Mouse (Mus musculus): ENCODE data around the gene Fam83d.
"Not testable (repeated sequence)": the region's sequence is repeated elsewhere in the genome, so short reads cannot be mapped to it uniquely, and the experiment has no call there.

The Fam83d gene

GRCm38 (mm10) chr2:158767742-158768339 is at the start of gene Fam83d:
Gene Fam83d, plus strand, starts transcription at chr2:158768093.
- peak; percentile 97 for DNase-seq (ENCODE audit: low read depth, low spot score)

- no peak for DNase-seq (ENCODE audit: low read depth, low spot score)
Observed at GRCm38 (mm10) chr2:158718816-158719549, 48.9 kb upstream of the Fam83d start.

- no peak for DNase-seq (ENCODE audit: low read depth, low spot score)
Observed at GRCm38 (mm10) chr2:158720715-158721370, 47.0 kb upstream of the Fam83d start.

DNA sequence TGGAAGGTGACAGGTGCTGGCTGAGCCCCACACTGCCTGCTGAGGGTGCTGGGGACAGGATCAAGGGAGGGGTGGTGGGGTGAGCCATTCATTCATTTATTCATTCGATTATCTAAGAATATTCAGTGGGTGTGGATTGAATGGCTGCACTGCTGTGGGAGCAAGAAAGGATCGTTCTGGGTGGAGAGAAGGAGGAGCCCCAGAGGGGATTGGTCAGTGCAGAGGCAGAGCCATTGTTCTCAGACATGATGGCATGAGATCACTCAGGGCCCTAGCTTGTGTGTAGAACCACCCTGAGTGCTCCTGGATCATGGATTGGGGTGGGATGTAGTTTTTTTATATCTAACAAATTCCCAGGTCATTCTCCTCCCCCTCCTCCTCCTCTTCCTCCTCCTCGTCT is 46.4 kb upstream of the Fam83d start:
- no peak for DNase-seq (ENCODE audit: low read depth, low spot score)

DNA sequence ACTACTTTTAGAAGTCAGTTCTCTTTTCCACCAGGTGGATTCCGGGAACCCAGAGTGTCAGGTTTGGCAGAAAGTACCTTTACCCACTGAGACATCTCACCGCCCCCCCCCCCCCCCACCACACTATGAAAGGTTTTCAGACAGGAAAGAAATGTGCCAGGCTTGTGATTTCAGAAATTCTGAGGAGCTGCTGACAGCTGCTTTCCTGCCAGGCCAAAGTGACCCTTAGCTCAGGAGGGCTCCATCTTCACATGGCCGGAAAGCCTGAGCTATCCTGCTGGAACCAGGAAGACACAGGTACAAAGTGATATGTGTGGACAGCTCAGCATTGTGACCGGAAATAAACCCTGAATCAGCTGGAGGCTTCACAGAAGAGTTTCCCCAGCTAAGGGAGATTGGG is 45.8 kb upstream of the Fam83d start:
- DNase-seq (ENCODE audit: low read depth, low spot score): no peak

- DNase-seq (ENCODE audit: low read depth, low spot score): no peak
Observed at GRCm38 (mm10) chr2:158722991-158723551, 44.8 kb upstream of the Fam83d start.

DNA sequence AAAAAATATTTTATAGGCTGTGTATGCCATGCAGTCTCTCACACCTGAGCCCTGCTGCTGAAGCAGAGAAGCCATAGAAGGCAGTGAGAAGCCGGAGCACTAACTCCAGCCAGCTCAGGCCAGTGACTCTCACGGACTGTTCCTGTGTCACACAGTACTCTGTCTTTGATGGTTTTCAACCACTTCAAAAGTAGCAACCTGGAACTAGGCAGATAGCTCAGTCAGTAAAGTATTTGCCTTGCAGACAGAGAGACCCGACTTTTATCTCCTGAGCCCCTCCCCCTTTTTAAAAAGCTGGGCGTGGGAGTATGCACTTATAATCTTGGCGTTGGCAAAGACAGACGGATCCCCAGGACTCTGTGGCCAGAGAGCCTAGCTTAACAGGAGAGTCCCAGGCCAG is 44.1 kb upstream of the Fam83d start:
- no peak for DNase-seq (ENCODE audit: low read depth, low spot score)

GRCm38 (mm10) chr2:158726252-158726651 is 41.6 kb upstream of the Fam83d start:
- DNase-seq (ENCODE audit: low read depth, low spot score): no peak

GRCm38 (mm10) chr2:158728061-158728815 is 39.7 kb upstream of the Fam83d start:
- DNase-seq (ENCODE audit: low read depth, low spot score): peak; percentile 46

DNA sequence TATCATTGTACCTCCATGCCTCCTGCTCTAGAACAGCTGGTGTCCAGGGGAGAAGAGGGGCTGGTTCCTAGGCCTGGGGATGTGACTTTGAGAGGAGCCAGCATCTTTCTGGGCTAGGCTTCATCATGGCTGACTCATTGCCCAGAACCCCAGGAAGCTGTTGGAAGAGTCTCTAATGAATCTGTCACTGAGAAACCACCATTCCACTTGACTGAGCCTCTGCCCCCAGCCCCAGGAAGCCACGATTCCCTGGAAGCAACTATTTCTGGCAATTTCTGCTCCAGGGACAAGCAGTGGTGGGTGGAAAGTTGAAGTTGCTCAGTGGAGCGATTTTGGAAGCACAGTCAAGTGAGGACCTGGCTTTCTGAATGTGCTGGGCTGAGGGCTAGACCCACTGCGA is 37.0 kb upstream of the Fam83d start:
- DNase-seq (ENCODE audit: low read depth, low spot score): no peak

GRCm38 (mm10) chr2:158732521-158732920 is 35.4 kb upstream of the Fam83d start:
- DNase-seq (ENCODE audit: low read depth, low spot score): no peak

GRCm38 (mm10) chr2:158733136-158733535 is 34.8 kb upstream of the Fam83d start:
- no peak for DNase-seq (ENCODE audit: low read depth, low spot score)

DNA sequence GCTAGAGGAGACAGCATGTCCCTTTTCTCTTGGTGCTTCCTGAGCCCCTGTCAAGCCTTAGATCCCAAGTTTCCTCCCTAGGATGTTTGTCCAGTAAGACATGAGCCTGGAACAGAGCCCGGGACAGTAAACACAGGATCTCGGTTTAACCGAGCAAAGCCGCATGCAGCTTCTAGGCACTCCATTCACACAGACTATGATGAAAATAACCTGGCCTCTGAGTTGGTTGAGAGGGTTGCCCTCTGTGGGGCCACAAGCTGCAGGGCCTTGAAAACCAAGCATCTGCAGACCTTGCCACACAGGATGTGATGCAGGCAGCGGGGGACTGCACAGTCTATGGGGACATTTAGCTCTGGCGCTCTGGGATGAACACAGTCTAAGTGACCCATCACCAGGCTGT is 34.0 kb upstream of the Fam83d start:
- DNase-seq (ENCODE audit: low read depth, low spot score): no peak

DNA sequence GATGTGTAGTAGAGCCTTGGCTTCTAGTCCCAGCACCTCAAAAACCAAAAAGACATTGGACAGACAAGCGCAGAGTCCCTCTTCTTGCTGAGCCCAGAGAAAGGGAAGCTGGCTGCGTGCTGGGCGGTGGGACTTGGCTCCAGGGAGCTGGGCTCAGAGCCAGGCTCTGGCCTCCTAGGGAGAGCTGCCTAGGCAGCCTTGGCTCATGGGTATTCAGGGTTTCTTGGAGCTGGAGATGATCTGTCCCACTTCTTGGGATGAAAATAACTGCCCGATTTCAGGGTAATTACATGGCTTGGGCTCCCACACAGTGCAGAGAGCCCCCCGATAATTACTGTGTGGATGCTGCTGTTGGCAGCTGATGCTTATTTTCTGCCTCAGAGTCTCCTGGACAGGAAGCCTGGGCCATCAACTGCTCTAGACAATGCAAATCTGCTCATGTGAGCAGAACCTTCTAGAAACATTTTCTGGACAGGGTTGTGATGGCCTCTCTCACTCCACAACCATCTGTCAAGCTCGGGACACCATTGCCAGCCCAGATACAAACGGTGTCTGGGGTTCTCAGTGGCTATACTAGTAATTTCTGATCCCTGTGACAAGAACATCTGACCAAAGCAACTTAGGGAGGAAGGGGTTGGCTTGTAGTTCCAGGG is 33.3 kb upstream of the Fam83d start:
- DNase-seq (ENCODE audit: low read depth, low spot score): no peak

- DNase-seq (ENCODE audit: low read depth, low spot score): no peak
Observed at GRCm38 (mm10) chr2:158735340-158735739, 32.6 kb upstream of the Fam83d start.

DNA sequence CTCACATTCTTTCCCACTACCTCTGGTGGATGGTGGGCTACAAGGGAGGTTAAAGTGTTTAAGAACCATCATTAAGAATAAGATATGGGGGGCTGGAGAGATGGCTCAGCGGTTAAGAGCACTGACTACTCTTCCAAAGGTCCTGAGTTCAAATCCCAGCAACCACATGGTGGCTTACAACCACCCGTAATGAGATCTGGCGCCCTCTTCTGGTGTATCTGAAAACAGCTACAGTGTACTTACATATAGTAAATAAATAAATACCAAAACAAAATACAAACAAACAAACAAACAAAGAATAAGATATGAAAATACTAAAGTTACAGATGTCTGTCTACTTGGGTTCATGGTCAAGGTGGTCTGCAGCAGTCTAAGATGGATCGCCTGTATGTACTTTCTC is 31.6 kb upstream of the Fam83d start:
- DNase-seq (ENCODE audit: low read depth, low spot score): not testable (repeated sequence)

GRCm38 (mm10) chr2:158738591-158738990 is 29.3 kb upstream of the Fam83d start:
- no peak for DNase-seq (ENCODE audit: low read depth, low spot score)

GRCm38 (mm10) chr2:158739113-158739512 is 28.8 kb upstream of the Fam83d start:
- no peak for DNase-seq (ENCODE audit: low read depth, low spot score)

- DNase-seq (ENCODE audit: low read depth, low spot score): no peak
Observed at GRCm38 (mm10) chr2:158741011-158741501, 26.8 kb upstream of the Fam83d start.

GRCm38 (mm10) chr2:158742431-158742830 is 25.5 kb upstream of the Fam83d start:
- DNase-seq (ENCODE audit: low read depth, low spot score): no peak

GRCm38 (mm10) chr2:158743518-158744141 is 24.3 kb upstream of the Fam83d start:
- DNase-seq (ENCODE audit: low read depth, low spot score): no peak

Measured in forelimb bud, embryonic 11.5 days (tissue).